Mouse (Mus musculus) CH12.LX (cell line): ENCODE results near the gene Ces2a.

ENCODE experiments used
- CTCF ChIP-seq, 2 experiments: IDR thresholded peaks in 1 of 2; conservative IDR thresholded peaks in 1 of 2; 2 replicates each; pipeline ENCODE4 v1.5.1; 2011 to 2012; ENCODE audit warnings: low read depth in 2 of 2, low read length in 2 of 2, improper control_type of control experiment in 1 of 2, inconsistent platforms in 1 of 2, mild to moderate bottlenecking in 1 of 2, moderate library complexity in 1 of 2
- ELF1 ChIP-seq: IDR thresholded peaks from 2 replicates; pipeline ENCODE4 v1.6.1; 2014; ENCODE audit warnings: low read depth, mild to moderate bottlenecking, inconsistent platforms, low read length, improper control_type of control experiment
- HCFC1 ChIP-seq: IDR thresholded peaks from 2 replicates; pipeline ENCODE4 v1.6.1; 2012; ENCODE audit warnings: low read depth, mild to moderate bottlenecking, inconsistent platforms, low read length, improper control_type of control experiment
- MAX ChIP-seq: IDR thresholded peaks from 2 replicates; pipeline ENCODE4 v1.6.1; 2011; ENCODE audit warnings: low read length, improper control_type of control experiment
- MEF2A ChIP-seq: IDR thresholded peaks from 2 replicates; pipeline ENCODE4 v1.6.1; 2014; ENCODE audit warnings: low read depth, mild to moderate bottlenecking, inconsistent platforms, low read length, improper control_type of control experiment, borderline replicate concordance
- MXI1 ChIP-seq: IDR thresholded peaks from 2 replicates; pipeline ENCODE4 v1.6.1; 2011; ENCODE audit warnings: mild to moderate bottlenecking, low read depth, low read length, improper control_type of control experiment
- POLR2A ChIP-seq: IDR thresholded peaks from 2 replicates; pipeline ENCODE4 v1.6.1; 2011; ENCODE audit warnings: low read depth, mild to moderate bottlenecking, improper control_type of control experiment, low read length
- POLR2AphosphoS2 ChIP-seq: IDR thresholded peaks from 2 replicates; pipeline ENCODE4 v1.6.1; 2011; ENCODE audit warnings: low read depth, low read length, improper control_type of control experiment
- RAD21 ChIP-seq: IDR thresholded peaks from 2 replicates; pipeline ENCODE4 v1.6.1; 2011; ENCODE audit warnings: low read depth, mild to moderate bottlenecking, low read length, improper control_type of control experiment, moderate library complexity
- SIN3A ChIP-seq: IDR thresholded peaks from 2 replicates; pipeline ENCODE4 v1.6.1; 2012; ENCODE audit warnings: low read length, improper control_type of control experiment, inconsistent platforms
- SMC3 ChIP-seq: IDR thresholded peaks from 2 replicates; pipeline ENCODE4 v1.6.1; 2011; ENCODE audit warnings: low read depth, low read length, improper control_type of control experiment
- TBP ChIP-seq: conservative IDR thresholded peaks from 2 replicates; pipeline ENCODE4 v1.6.1; 2011; ENCODE audit warnings: low read depth, low read length, improper control_type of control experiment
- TCF12 ChIP-seq: IDR thresholded peaks from 2 replicates; pipeline ENCODE4 v1.6.1; 2014; ENCODE audit warnings: low read depth, mild to moderate bottlenecking, inconsistent platforms, low read length, improper control_type of control experiment

- TF ChIP-seq MAX (no peak), RAD21 (no peak), TCF12 (no peak), MEF2A (no peak), HCFC1 (no peak), POLR2A (no peak), CTCF (conservative IDR thresholded peaks at IDR 0.05 in 1 of 2, IDR thresholded peaks at IDR 0.05 in 1 of 2; ENCODE audit: low read depth in 2 of 2, low read length in 2 of 2) (no peak), TBP (no peak), ELF1 (no peak), SIN3A (no peak), SMC3 (no peak), MXI1 (no peak), POLR2AphosphoS2 (no peak)
Observed at GRCm38 (mm10) chr8:104757621-104758020, 23.8 kb downstream of the Ces2a start.
